Mouse (Mus musculus): Measurements from ENCODE around the gene Hkdc1. TPM values are rescaled to one million over a fixed set of nuclear protein-coding genes. Genes with fewer than 3 reads are reported as not detected.

Gene Hkdc1
- total RNA-seq, 4 experiments from 2014 or later: 5.8 to 10.4 (median 7.2) TPM

GRCm38 (mm10) chr10:62380936-62381335 lies 41.4 kb downstream of the Hkdc1 start:
- no peak for DNase-seq (ENCODE audit: low spot score in 2 of 2)

- no peak for DNase-seq (ENCODE audit: low spot score in 2 of 2)
Observed at GRCm38 (mm10) chr10:62379808-62380207, 42.5 kb downstream of the Hkdc1 start, which contains the start of gene Hk1. Gene Hk1, minus strand, starts transcription at chr10:62379908.

GRCm38 (mm10) chr10:62358827-62359226 lies 63.5 kb downstream of the Hkdc1 start:
- DNase-seq (ENCODE audit: low spot score in 2 of 2): no peak

- peak in 1 of 2 experiments; percentile 61 for DNase-seq (ENCODE audit: low spot score in 2 of 2)
Observed at GRCm38 (mm10) chr10:62356105-62356730, 66.1 kb downstream of the Hkdc1 start.

- no peak for DNase-seq (ENCODE audit: low spot score in 2 of 2)
Observed at GRCm38 (mm10) chr10:62345147-62345546, 77.1 kb downstream of the Hkdc1 start.

GRCm38 (mm10) chr10:62344004-62344752 lies 78.1 kb downstream of the Hkdc1 start:
- DNase-seq (ENCODE audit: low spot score in 2 of 2): no peak

GRCm38 (mm10) chr10:62342512-62342911 lies 79.8 kb downstream of the Hkdc1 start:
- DNase-seq (ENCODE audit: low spot score in 2 of 2): no peak

GRCm38 (mm10) chr10:62341956-62342355 lies 80.3 kb downstream of the Hkdc1 start:
- DNase-seq (ENCODE audit: low spot score in 2 of 2): no peak

- DNase-seq (ENCODE audit: low spot score in 2 of 2): no peak
Observed at GRCm38 (mm10) chr10:62340991-62341390, 81.3 kb downstream of the Hkdc1 start.

GRCm38 (mm10) chr10:62340095-62340731 lies 82.1 kb downstream of the Hkdc1 start:
- DNase-seq (ENCODE audit: low spot score in 2 of 2): peak; percentile 98

GRCm38 (mm10) chr10:62339211-62340094 lies 82.8 kb downstream of the Hkdc1 start:
- peak; percentile 44 to 80 for DNase-seq (ENCODE audit: low spot score in 2 of 2)

- no peak for DNase-seq (ENCODE audit: low spot score in 2 of 2)
Observed at GRCm38 (mm10) chr10:62338626-62339025, 83.7 kb downstream of the Hkdc1 start.

GRCm38 (mm10) chr10:62338176-62338575 lies 84.1 kb downstream of the Hkdc1 start:
- DNase-seq (ENCODE audit: low spot score in 2 of 2): no peak

- no peak for DNase-seq (ENCODE audit: low spot score in 2 of 2)
Observed at GRCm38 (mm10) chr10:62336601-62337578, 85.4 kb downstream of the Hkdc1 start.

- no peak for DNase-seq (ENCODE audit: low spot score in 2 of 2)
Observed at GRCm38 (mm10) chr10:62335423-62335776, 86.9 kb downstream of the Hkdc1 start.

- DNase-seq (ENCODE audit: low spot score in 2 of 2): no peak
Observed at GRCm38 (mm10) chr10:62334686-62335422, 87.4 kb downstream of the Hkdc1 start.

- DNase-seq (ENCODE audit: low spot score in 2 of 2): no peak
Observed at GRCm38 (mm10) chr10:62333269-62333668, 89.0 kb downstream of the Hkdc1 start.
